Mouse (Mus musculus) c-Kit-positive CD71-negative TER-119-negative erythroid progenitor cells, embryonic 14.5 days (primary cell): Measurements from ENCODE around the gene Wdr44.

Source experiments
- DNase-seq: peaks from one replicate; pipeline ENCODE4 v3.0.0-alpha.2; 2013; ENCODE audit warnings: low read depth

Wdr44 gene

DNA sequence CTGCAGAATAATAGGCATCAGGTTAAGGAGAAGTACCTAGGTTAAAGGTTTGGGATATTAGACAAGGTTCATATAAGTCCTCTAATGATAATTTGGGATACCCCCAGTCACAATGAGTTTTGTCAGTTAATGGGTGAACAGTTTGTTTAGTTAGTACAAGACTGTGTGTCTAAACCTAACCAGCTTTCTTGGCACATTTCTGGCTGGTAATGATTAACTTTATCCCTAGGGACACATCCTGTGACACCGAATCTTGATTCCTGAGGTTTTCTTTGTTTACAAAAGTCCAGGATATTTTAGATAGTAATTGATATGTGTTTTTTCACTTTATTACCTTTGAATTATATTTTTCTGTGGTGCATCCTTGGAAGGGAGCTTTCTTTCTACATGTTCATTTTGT lies 148.1 kb downstream of the Wdr44 start:
- DNase-seq, result no peak
